Mouse (Mus musculus) frontal cortex, postnatal 14 days (tissue): ENCODE data around the gene Gck.
"Not testable (repeated sequence)": the region's sequence is repeated elsewhere in the genome, so short reads cannot be mapped to it uniquely, and the experiment has no call there.

ENCODE experiments used
- DNase-seq, 2 experiments: peaks; one replicate each; pipeline ENCODE4 v3.0.0; 2022; ENCODE audit warnings: low spot score in 2 of 2

The Gck gene

DNA sequence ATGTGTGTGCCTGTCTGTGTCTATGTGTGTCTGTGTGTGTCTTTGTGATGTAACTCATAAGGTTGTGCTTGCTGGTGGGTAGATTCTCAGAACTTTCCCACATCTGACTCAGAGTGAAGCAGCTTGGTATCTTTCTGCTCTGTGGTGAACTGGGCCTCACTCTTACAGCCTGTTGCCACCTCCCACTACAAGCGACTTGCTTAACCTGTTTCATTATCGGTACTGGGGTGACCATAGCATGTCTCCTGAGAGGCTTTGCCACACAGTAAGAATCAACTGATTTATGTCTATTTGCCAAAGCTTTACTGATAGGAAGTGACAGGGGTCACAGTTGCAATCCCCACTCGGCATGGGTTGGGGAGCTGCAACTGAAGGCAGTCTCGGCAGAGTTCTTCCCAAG lies 41.2 kb downstream of the Gck start:
- no peak for DNase-seq

GRCm38 (mm10) chr11:5907096-5907495 lies 42.8 kb downstream of the Gck start:
- no peak for DNase-seq

- no peak for DNase-seq
Observed at GRCm38 (mm10) chr11:5905778-5906518, 43.9 kb downstream of the Gck start.

- DNase-seq: no peak
Observed at GRCm38 (mm10) chr11:5904871-5905270, 45.0 kb downstream of the Gck start.

DNA sequence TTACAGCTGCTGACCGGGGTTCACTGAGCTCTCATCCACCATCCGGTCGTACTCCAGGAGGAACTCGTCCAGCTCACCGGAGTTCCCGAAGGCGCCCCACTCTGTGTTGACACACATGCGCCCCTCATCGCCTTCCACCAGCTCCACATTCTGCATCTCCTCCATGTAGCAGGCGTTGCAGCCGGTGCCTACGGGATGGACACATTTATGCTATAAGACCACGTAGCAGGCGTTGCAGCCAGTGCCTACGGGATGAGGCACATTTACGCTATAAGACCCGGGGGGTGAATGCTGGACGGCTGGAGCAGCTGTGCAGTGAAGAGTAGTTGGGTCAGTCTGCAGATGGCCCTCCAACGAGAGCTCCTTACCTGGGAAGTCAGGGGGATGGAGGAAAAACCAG lies 45.5 kb downstream of the Gck start:
- DNase-seq: no peak

DNA sequence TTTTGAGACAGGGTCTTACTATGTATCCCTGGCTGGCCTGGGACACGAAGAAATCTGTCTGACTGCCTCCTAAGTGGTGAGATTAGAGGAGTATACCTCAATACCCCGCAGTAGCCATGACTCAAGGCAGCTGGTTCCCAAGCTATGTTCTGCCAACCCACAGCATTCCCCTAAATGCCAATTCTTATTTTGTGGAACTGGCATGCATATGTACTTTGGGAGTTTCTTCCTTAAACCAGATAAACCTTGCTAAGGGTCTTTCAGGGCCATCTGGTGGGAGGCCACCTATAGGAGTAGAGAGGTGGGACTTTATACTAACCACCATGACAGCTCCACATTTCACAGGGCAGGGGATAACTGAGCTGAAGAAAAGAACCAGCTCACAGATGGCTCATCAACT lies 46.0 kb downstream of the Gck start:
- DNase-seq: no peak

GRCm38 (mm10) chr11:5902390-5902789 lies 47.5 kb downstream of the Gck start:
- DNase-seq: no peak

- peak; percentile 43 to 49 for DNase-seq
Observed at GRCm38 (mm10) chr11:5901950-5902349, 47.9 kb downstream of the Gck start.

DNA sequence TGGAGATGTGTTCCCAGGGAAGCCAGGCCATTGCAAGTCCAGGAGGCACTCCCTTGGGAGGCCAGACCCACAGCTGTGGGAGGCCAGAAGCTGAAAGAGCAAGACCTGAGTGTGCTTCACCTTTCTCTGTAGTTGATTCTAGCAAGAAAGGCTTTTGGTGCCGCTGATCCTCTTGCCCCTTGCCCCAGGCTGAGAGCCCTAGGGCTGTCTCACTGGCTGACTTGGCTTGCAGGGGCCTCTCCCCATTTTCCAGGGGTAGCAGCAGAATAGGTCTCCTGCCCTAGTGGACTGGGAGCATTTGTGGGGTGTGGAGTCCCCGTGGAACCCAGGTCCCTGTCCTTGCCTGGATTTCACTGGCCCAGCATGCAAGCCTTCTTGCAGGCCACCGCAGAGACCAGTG lies 48.6 kb downstream of the Gck start:
- no peak for DNase-seq

GRCm38 (mm10) chr11:5899286-5899685 lies 50.6 kb downstream of the Gck start:
- no peak for DNase-seq

GRCm38 (mm10) chr11:5898531-5898930 lies 51.4 kb downstream of the Gck start, which contains the start of gene Myl7:
Gene Myl7 (minus strand): TSS chr11:5898782.
- no peak for DNase-seq

DNA sequence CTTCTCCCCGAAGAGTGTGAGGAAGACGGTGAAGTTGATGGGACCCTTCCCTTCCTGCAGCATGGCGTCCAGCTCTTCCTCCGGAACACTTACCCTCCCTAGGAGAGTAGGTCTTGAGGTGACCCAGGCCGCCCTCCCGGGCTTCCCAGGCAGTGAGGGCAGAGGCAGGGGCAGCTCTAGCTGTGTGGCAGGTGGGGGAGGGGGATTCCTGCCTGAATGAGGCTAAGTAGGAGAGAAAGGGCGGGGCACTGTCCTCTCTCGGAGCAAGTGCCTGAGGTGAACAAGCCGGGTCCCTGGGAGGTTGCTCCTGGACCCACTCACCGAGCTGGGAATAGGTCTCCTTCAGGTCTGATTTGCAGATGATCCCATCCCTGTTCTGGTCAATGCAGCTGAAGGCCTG lies 52.0 kb downstream of the Gck start:
- no peak for DNase-seq

DNA sequence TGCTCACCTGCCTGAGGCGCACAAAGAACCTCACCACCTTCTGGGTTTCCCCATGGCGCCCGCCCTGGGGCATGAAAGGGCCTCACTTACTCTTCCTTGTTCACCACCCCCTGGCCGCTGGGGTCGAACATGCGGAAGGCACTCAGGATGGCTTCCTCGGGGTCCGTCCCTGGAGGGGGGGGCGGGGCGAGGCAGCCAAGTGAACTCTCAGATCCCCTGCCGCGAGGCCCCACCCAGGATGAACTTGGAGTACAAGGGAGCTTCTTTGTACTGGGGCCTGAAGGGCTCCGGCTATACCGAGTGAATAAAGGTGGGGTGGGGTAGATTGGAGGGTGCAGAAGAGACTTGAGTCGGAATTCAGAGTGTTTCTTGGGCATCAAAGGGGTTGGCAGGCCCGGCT lies 52.7 kb downstream of the Gck start:
- DNase-seq: no peak

GRCm38 (mm10) chr11:5893807-5894206 lies 56.1 kb downstream of the Gck start:
- DNase-seq: no peak

GRCm38 (mm10) chr11:5892810-5893368 lies 57.0 kb downstream of the Gck start:
- DNase-seq: no peak

- no peak for DNase-seq
Observed at GRCm38 (mm10) chr11:5892151-5892591, 57.7 kb downstream of the Gck start.

DNA sequence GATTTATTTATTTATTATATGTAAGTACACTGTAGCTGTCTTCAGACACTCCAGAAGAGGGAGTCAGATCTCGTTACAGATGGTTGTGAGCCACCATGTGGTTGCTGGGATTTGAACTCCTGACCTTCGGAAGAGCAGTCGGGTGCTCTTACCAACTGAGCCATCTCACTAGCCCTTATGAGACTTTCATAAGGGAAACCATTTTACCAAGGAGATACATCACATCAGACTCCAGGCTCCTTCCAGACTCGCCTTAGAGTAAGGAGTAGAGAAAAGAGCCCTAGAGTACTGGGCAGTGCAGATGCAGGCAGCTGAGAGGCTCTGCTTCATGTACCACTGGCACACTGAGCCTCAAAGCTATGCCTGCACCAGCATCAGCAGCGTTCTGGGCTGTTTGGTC lies 61.3 kb downstream of the Gck start:
- DNase-seq: not testable (repeated sequence)

- no peak for DNase-seq
Observed at GRCm38 (mm10) chr11:5887250-5887649, 62.6 kb downstream of the Gck start.

- peak in 1 of 2 experiments; percentile 40 for DNase-seq
Observed at GRCm38 (mm10) chr11:5886187-5886586, 63.7 kb downstream of the Gck start.

GRCm38 (mm10) chr11:5882518-5882917 lies 67.4 kb downstream of the Gck start:
- DNase-seq: no peak

DNA sequence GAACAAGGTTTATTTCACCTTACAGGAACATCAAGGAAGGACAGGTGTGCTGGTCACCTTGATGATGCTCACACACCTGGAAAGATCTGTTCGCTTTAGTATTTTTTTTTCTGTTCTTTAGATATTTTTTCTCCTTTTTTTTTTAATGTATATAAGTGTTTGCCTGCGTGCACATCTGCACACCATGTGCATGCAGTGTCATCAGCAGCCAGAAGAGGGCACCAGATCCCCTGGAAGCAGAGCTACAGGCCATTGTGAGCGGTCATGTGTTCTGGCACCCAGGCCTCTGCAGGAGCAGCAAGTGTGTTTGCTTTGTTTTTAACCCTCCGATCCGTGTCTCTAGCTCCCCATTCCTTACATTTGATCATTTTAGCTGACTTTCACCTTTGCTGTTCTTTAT lies 70.0 kb downstream of the Gck start:
- peak; percentile 32 to 59 for DNase-seq

DNA sequence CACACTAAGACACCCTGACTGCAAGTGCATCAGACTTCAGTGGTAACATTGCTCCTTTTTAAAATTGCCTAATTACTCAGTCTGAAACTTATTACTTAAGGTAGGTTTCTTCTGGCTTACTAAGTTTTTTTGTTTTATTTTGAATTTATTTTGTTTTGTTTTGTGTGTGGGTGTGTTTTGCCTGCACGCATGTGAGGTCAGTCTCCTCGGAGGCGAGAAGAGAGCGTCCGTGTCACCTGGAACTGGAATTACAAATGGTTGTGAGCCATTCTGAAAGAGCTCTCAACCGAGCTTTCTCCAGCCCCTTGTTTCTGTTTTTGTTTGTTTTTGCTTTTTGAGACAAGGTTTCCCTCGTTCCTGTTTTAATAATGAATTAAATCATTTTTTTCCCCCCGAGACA lies 71.2 kb downstream of the Gck start:
- DNase-seq: no peak

- DNase-seq: peak; percentile 95 to 96
Observed at GRCm38 (mm10) chr11:5877921-5878526, 71.9 kb downstream of the Gck start, which contains the start of gene Pold2. Gene Pold2 (minus strand): TSS chr11:5878292.
